Mouse (Mus musculus): ENCODE measurements around the gene Ascc1.

- TF ChIP-seq CTCF (IDR thresholded peaks at IDR 0.05) (no peak), EP300 (IDR thresholded peaks at IDR 0.05) (no peak)
Observed at GRCm38 (mm10) chr10:60109336-60109735, 106.7 kb downstream of the Ascc1 start.

Measured in lung, postnatal 0 days (tissue).